Mouse (Mus musculus): ENCODE results near the gene Lyrm7. TPM values are rescaled to one million over a fixed set of nuclear protein-coding genes. Genes with fewer than 3 reads are reported as not detected.

The Lyrm7 gene
- polyA plus RNA-seq, 2 experiments = 8.2 to 10.8 TPM

- no peaks in the 10 kb centered on the region for H3K27me3 ChIP-seq (ENCODE audit: control insufficient read depth, insufficient read depth, low read length)
- H3K4me3 ChIP-seq (replicated peaks; ENCODE audit: low read length) = no peak overlapping the region
- no peak overlapping the region for H3K4me2 ChIP-seq (replicated peaks; ENCODE audit: low read depth, low read length, severe bottlenecking)
- no peaks in the 10 kb centered on the region for H3K9me3 ChIP-seq (ENCODE audit: control insufficient read depth, low read length)
- 66% methylated on average over 8 of the region's 8 CpGs for WGBS
- ATAC-seq (ENCODE audit: low FRiP score, low read depth) (0 out of 2 replicates have a peak, but pooled peaks have one; percentile 30), DNase-seq (ENCODE audit: low spot score) (no peak)
- TF ChIP-seq POLR2A (IDR thresholded peaks at IDR 0.05; ENCODE audit: borderline replicate concordance, extremely low read depth, insufficient read depth, insufficient read length) = no peak
- H3K27ac ChIP-seq (replicated peaks; ENCODE audit: low read depth, low read length) = no peak overlapping the region
- H3K9ac ChIP-seq (ENCODE audit: low read depth, low read length, severe bottlenecking) = no peak overlapping the region
- no peaks in the 10 kb centered on the region for H3K36me3 ChIP-seq (ENCODE audit: control insufficient read depth, insufficient read depth, low read length)
- no peaks in the 10 kb centered on the region for H3K4me1 ChIP-seq (ENCODE audit: control insufficient read depth, insufficient read depth, low read length)
Measured at GRCm38 (mm10) chr11:54845470-54846442, 15.0 kb downstream of the Lyrm7 start.

DNA sequence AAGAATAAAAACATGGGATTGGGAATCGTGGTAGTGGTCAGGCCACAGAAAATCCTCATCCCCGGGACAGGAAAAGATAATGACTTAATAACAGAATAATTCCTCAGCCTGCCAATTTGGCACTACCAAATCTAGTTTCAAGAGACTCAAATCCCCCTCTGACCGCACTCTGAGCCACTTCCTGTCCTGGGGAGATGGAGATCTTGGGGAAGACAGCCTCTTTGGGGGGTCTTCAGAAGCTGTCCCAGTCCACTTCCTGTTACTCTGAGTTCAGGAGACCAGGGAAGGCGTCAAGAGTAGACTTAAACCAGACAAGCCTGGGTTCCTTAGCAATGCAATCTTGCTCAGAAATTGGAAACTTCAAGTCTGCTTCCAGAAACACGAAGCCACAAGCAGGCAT, 15.8 kb downstream of the Lyrm7 start:
- Histone ChIP-seq H3K4me3 (replicated peaks; ENCODE audit: low read length) (no peak overlapping the region), H3K4me2 (replicated peaks; ENCODE audit: low read depth, low read length, severe bottlenecking) (no peak overlapping the region), H3K27me3 (ENCODE audit: control insufficient read depth, insufficient read depth, low read length) (no peaks in the 10 kb centered on the region), H3K9ac (ENCODE audit: low read depth, low read length, severe bottlenecking) (no peak overlapping the region), H3K36me3 (ENCODE audit: control insufficient read depth, insufficient read depth, low read length) (no peaks in the 10 kb centered on the region), H3K4me1 (ENCODE audit: control insufficient read depth, insufficient read depth, low read length) (no peaks in the 10 kb centered on the region), H3K27ac (replicated peaks; ENCODE audit: low read depth, low read length) (no peak overlapping the region), H3K9me3 (ENCODE audit: control insufficient read depth, low read length) (no peaks in the 10 kb centered on the region)
- TF ChIP-seq POLR2A (IDR thresholded peaks at IDR 0.05; ENCODE audit: borderline replicate concordance, extremely low read depth, insufficient read depth, insufficient read length) = no peak
- 74% methylated on average over 5 of the region's 5 CpGs for WGBS
- ATAC-seq (ENCODE audit: low FRiP score, low read depth) (no peak), DNase-seq (ENCODE audit: low spot score) (no peak)

DNA sequence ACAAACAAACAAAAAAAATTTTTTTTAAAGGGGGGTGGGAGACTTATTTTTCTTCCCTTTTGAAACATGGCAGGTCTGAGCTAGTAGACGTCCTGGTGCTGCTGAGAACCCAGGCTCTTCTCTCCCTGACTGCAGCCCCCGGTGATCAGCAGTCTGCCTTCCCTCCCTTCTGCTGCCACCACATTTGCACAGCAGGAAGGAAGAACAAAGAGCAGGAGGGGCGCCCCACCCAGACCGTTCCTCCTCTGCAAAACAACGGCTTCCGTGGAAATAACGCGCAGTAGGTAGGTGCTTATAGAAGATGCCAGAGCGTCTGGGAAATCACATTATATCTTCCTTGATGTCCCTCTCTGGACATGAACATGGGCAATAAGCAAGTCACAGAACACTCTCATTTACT, 16.3 kb downstream of the Lyrm7 start:
- ATAC-seq (ENCODE audit: low FRiP score, low read depth) = no peak
- H3K36me3 ChIP-seq (ENCODE audit: control insufficient read depth, insufficient read depth, low read length) = no peaks in the 10 kb centered on the region

GRCm38 (mm10) chr11:54840891-54841290, 19.8 kb downstream of the Lyrm7 start:
- Histone ChIP-seq H3K4me2 (replicated peaks; ENCODE audit: low read depth, low read length, severe bottlenecking) (no peak overlapping the region), H3K27me3 (ENCODE audit: control insufficient read depth, insufficient read depth, low read length) (no peaks in the 10 kb centered on the region), H3K36me3 (ENCODE audit: control insufficient read depth, insufficient read depth, low read length) (no peaks in the 10 kb centered on the region), H3K4me3 (replicated peaks; ENCODE audit: low read length) (no peak overlapping the region), H3K9ac (ENCODE audit: low read depth, low read length, severe bottlenecking) (no peak overlapping the region), H3K27ac (replicated peaks; ENCODE audit: low read depth, low read length) (no peak overlapping the region), H3K4me1 (ENCODE audit: control insufficient read depth, insufficient read depth, low read length) (no peaks in the 10 kb centered on the region), H3K9me3 (ENCODE audit: control insufficient read depth, low read length) (no peaks in the 10 kb centered on the region)
- ATAC-seq (ENCODE audit: low FRiP score, low read depth) (no peak), DNase-seq (ENCODE audit: low spot score) (no peak)
- no peak for TF ChIP-seq POLR2A (IDR thresholded peaks at IDR 0.05; ENCODE audit: borderline replicate concordance, extremely low read depth, insufficient read depth, insufficient read length)
- 86% methylated on average over 11 of the region's 11 CpGs for WGBS

More for the DNA sequence above, 16.3 kb downstream of the Lyrm7 start:
- no peak for DNase-seq (ENCODE audit: low spot score)
- Histone ChIP-seq H3K4me1 (ENCODE audit: control insufficient read depth, insufficient read depth, low read length) (no peaks in the 10 kb centered on the region), H3K4me3 (replicated peaks; ENCODE audit: low read length) (no peak overlapping the region), H3K27me3 (ENCODE audit: control insufficient read depth, insufficient read depth, low read length) (no peaks in the 10 kb centered on the region), H3K9ac (ENCODE audit: low read depth, low read length, severe bottlenecking) (no peak overlapping the region), H3K9me3 (ENCODE audit: control insufficient read depth, low read length) (no peaks in the 10 kb centered on the region), H3K27ac (replicated peaks; ENCODE audit: low read depth, low read length) (no peak overlapping the region), H3K4me2 (replicated peaks; ENCODE audit: low read depth, low read length, severe bottlenecking) (no peak overlapping the region)
- no peak for TF ChIP-seq POLR2A (IDR thresholded peaks at IDR 0.05; ENCODE audit: borderline replicate concordance, extremely low read depth, insufficient read depth, insufficient read length)
- 62% methylated on average over 9 of the region's 9 CpGs for WGBS

DNA sequence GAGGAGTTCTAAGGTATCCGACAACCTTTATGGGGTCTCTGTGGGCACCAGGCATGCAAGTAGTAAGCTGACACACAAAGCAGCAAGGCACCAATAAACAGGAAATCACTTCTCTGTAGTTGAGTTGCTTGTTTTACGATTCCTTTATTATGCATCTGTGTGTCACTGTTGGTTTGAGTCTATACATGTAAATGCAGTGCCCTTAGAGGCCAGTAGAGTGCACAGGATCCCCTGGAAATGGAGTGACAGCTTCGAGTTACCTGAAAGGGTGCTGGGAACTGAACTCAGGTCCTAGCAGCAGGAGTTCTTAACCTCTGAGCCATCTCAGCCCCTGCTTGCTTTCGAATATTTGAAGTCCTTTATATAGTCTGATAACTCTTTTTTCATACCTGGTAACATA, 21.0 kb downstream of the Lyrm7 start:
- no peak for ATAC-seq (ENCODE audit: low FRiP score, low read depth)
- H3K9me3 ChIP-seq (ENCODE audit: control insufficient read depth, low read length) = no peaks in the 10 kb centered on the region
- no peak overlapping the region for H3K9ac ChIP-seq (ENCODE audit: low read depth, low read length, severe bottlenecking)
- no peaks in the 10 kb centered on the region for H3K36me3 ChIP-seq (ENCODE audit: control insufficient read depth, insufficient read depth, low read length)
- H3K27ac ChIP-seq (replicated peaks; ENCODE audit: low read depth, low read length) = no peak overlapping the region
- H3K4me1 ChIP-seq (ENCODE audit: control insufficient read depth, insufficient read depth, low read length) = no peaks in the 10 kb centered on the region
- WGBS = 78% methylated on average over 4 of the region's 4 CpGs
- DNase-seq (ENCODE audit: low spot score) = no peak
- no peak overlapping the region for H3K4me3 ChIP-seq (replicated peaks; ENCODE audit: low read length)
- no peak overlapping the region for H3K4me2 ChIP-seq (replicated peaks; ENCODE audit: low read depth, low read length, severe bottlenecking)
- no peak for TF ChIP-seq POLR2A (IDR thresholded peaks at IDR 0.05; ENCODE audit: borderline replicate concordance, extremely low read depth, insufficient read depth, insufficient read length)
- H3K27me3 ChIP-seq (ENCODE audit: control insufficient read depth, insufficient read depth, low read length) = no peaks in the 10 kb centered on the region

Measured in limb, embryonic 14.5 days (tissue).